Mouse (Mus musculus): Measurements from ENCODE around the gene Gm8050. TPM values are rescaled to one million over a fixed set of nuclear protein-coding genes. Genes with fewer than 3 reads are reported as not detected.
A peak's percentile ranks its signal among the peaks of the same experiment; 100 is the strongest.
"Not testable (repeated sequence)": the region's sequence is repeated elsewhere in the genome, so short reads cannot be mapped to it uniquely, and the experiment has no call there.

The Gm8050 gene
- total RNA-seq (2021), result under 1 TPM in 1 of 2 experiments, not detected in 1; 0.26 TPM
- long read RNA-seq, experiment 1, result 0 reads
- long read RNA-seq, experiment 2, result 0 reads

DNA sequence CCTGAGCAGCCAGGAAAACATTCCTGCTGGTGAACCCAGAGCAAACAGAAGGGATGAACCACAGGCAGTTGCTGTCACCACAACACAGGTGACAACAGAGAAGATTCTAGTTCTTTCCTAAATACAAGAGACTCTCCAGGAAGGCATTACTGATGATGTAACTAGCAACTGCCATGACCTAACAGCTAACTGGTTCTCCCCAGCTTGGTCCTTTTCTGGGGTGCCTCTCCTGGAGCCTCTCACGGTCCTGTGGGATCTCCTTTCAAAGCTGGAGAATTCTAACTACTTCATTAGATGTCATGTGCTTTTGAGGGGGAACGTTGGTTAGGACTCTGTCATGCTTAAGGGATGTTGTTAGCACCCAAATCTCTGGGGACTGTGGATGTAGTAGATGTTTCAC lies at the start of gene Gm8050:
TSS of gene Gm8050 (minus strand) at position 101 of the 400 bp plus-strand sequence.
- intact Hi-C loops (cut with DNase I); DNase-seq: not testable (repeated sequence)

DNA sequence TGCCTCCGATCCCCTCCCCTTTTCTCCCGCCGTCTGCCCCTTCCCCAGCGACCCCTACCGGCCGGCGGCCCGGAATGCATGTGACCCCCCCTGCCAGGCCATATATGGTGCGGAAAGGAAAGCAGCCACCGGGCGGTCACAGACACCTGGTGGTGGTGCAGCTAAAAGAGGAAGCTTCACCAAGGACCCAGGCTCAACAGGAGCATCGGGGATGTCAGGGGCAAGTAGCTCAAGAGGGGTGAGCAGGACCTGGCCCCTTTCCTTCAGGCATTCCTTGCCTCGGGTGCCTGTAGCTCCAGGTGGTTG lies 37.1 kb upstream of the Gm8050 start:
- intact Hi-C loops (cut with DNase I), result not testable (repeated sequence)
- peak in 1 of 2 experiments; percentile 1 for DNase-seq

DNA sequence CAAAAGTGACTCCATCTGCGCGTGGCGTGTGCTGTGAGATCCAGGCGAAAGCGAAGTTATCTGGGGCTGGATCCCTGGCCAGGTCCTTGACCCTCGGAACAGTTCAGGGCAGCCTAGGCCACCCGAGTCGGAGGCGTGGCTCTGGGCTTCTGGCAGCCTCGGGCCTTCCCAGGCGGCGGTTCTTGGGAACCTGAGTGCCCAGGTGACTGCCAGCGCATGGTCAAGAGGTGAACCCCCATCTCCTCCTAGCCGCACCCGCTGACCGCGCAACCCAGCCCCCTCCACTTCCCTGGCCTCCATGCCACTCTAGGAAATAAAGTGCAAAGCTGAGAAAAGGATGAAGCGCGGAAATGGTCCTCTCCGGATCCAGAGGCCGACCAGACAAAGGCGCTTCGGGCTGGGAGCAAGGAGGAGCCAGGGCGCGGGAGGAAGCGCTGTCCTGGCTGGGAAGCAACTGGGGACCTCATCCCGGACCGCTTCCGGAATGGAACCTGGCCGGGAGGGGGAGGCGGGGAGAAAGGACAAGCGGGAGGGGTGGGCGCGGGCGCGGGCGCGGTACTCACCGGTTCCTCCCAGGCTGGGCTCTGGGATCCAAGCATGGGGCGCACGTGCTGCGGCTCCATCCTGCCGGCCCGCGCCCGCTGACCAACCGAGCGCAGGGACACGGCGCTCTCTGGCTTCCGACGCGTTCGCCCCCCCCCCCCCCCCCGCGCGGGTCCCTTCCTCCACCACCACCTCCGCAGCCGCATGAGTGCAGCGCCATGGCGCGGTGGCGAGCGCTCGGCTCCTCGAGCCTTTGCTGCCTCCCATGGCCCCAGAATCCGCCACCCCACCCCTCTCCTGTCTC lies 36.6 kb upstream of the Gm8050 start:
- peak; percentile 13 to 16 for DNase-seq
- intact Hi-C loops (cut with DNase I), result not testable (repeated sequence)

DNA sequence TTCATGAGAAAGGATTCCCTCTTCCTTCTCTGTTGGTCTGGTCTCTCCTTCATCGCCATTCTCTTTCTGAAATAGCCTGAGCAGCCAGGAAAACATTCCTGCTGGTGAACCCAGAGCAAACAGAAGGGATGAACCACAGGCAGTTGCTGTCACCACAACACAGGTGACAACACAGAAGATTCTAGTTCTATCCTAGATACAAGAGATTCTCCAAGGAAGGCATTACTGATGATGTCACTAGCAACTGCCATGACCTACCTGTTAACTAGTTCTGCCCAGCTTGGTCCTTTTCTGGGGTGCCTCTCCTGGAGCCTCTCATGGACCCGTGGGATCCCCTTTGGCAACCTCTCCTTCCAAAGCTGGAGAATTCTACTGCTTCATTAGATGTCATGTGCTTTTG lies 22.2 kb upstream of the Gm8050 start, which contains the start of gene Gm3636:
TSS of gene Gm3636 (minus strand) at position 101 of the 400 bp plus-strand sequence.
- intact Hi-C loops (cut with DNase I); DNase-seq: not testable (repeated sequence)

DNA sequence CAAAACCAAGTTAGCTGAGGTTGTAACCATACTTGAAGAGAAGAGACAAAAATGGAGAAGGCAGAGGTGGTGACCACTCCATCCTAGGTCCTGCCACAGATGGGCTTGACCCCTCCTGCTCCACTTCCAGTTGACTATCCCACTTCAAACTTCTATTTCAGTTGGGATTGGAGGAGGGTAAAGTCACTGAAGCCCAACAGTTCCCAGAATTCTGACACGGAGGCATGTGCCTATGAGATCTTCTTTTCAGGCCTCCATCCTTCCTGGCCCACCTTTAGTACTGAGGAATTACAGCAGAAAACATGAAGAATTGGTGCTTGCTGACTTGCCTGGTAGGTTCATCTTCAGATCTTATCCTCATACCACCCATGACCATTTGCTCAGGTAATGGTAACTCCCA lies 36.0 kb downstream of the Gm8050 start, which contains the start of gene Gm10251:
TSS of gene Gm10251 (minus strand) at position 101 of the 400 bp plus-strand sequence.
- DNase-seq; intact Hi-C loops (cut with DNase I): not testable (repeated sequence)

Other genes starting within 250 kb of the Gm8050 start
- gene Gm8356, start 183.0 kb downstream of the Gm8050 start, total RNA-seq (2021), result not detected
- under 1 TPM; 0.41 to 0.80 TPM for gene Gm3629, start 129.6 kb downstream of the Gm8050 start, total RNA-seq (2021)
- gene Gm3460, start 97.8 kb downstream of the Gm8050 start, total RNA-seq (2021), result not detected
- gene Gm10251, start 36.1 kb downstream of the Gm8050 start, total RNA-seq (2021), result not detected
- gene Gm3636, start 22.1 kb upstream of the Gm8050 start, total RNA-seq (2021), result under 1 TPM in 1 of 2 experiments, not detected in 1; 0.78 TPM
- under 1 TPM in 1 of 2 experiments, not detected in 1; 0.29 TPM for gene Gm8362, start 54.2 kb upstream of the Gm8050 start, total RNA-seq (2021)
- gene Gm3642, start 120.1 kb upstream of the Gm8050 start, total RNA-seq (2021), result not detected
- under 1 TPM; 0.33 to 0.56 TPM for gene Gm3667, start 169.7 kb upstream of the Gm8050 start, total RNA-seq (2021)